Mouse (Mus musculus) small intestine, adult 2 months (tissue): ENCODE results near the gene Samd4.

ENCODE experiments used
- CTCF ChIP-seq: fragments of 200-500 bp; IDR thresholded peaks from 2 replicates; pipeline ENCODE4 v1.5.1; 2012; ENCODE audit warnings: low read depth, mild to moderate bottlenecking, control low read depth, inconsistent platforms, low read length, moderate library complexity, mixed read lengths; ENCODE audit not compliant: insufficient replicate concordance, insufficient read length; ENCODE audit errors: extremely low read depth
- POLR2A ChIP-seq: fragments of 200-500 bp; IDR thresholded peaks from 2 replicates; pipeline ENCODE4 v1.6.1; 2012; ENCODE audit warnings: low read depth, mild to moderate bottlenecking, control low read depth, inconsistent platforms, low read length, moderate library complexity

DNA sequence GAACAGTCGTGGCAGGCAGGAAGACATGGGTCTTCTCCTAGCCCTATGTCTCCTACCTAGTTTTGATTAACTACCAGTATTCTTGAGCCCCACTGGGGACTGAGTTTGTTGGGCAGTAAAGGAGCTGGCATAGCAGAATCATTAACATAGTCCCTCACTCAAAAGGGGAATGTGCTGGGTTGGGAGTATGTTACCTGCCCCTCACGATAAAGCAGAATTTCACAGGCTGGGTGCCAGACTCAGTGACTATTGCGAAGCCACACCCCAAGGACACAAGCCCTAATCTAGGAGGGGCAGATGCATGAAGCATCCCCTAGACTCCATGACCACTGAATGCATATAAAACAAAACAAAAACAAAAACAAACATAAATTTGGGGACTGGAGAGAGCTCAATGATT, 212.4 kb downstream of the Samd4 start:
- TF ChIP-seq POLR2A (no peak), CTCF (no peak)
